Mouse (Mus musculus) testis, adult 2 months (tissue): ENCODE results near the gene Cbs. TPM values are rescaled to one million over a fixed set of nuclear protein-coding genes. Genes with fewer than 3 reads are reported as not detected.

Experiments used
- H3K27ac ChIP-seq: fragments of 200-500 bp; 2 replicates; pipeline ENCODE4 v1.5.1; 2012; ENCODE audit warnings: low read depth, low read length; ENCODE audit not compliant: control insufficient read depth, insufficient read depth
- H3K27me3 ChIP-seq: fragments of 200-500 bp; 2 replicates; pipeline ENCODE4 v1.6.1; 2012; ENCODE audit warnings: mild to moderate bottlenecking, low read length, moderate library complexity; ENCODE audit not compliant: control insufficient read depth, insufficient read depth
- H3K36me3 ChIP-seq: fragments of 200-500 bp; 2 replicates; pipeline ENCODE4 v1.6.1; 2012; ENCODE audit warnings: mild to moderate bottlenecking, low read length; ENCODE audit not compliant: control insufficient read depth, insufficient read depth
- H3K4me1 ChIP-seq: fragments of 200-500 bp; 2 replicates; pipeline ENCODE4 v1.6.1; 2012; ENCODE audit warnings: low read length; ENCODE audit not compliant: control insufficient read depth, insufficient read depth
- H3K4me3 ChIP-seq: fragments of 200-500 bp; 2 replicates; pipeline ENCODE4 v1.5.1; 2012; ENCODE audit warnings: low read depth, mild to moderate bottlenecking, low read length, moderate library complexity, mixed read lengths; ENCODE audit not compliant: control insufficient read depth
- CTCF ChIP-seq: fragments of 200-500 bp; IDR thresholded peaks from 2 replicates; pipeline ENCODE4 v1.5.1; 2012; ENCODE audit warnings: low read depth, mild to moderate bottlenecking, inconsistent platforms, low read length, moderate library complexity; ENCODE audit not compliant: control insufficient read depth, insufficient read depth, insufficient replicate concordance
- POLR2A ChIP-seq: fragments of 200-500 bp; IDR thresholded peaks from 2 replicates; pipeline ENCODE4 v1.6.1; 2012; ENCODE audit warnings: low read depth, mild to moderate bottlenecking, inconsistent platforms, low read length, moderate library complexity; ENCODE audit not compliant: control insufficient read depth
- polyA plus RNA-seq: library from polyadenylated mRNA; depleted of rRNA; stranded (reverse); fragments of >200 nt; gene quantifications from 2 replicates; pipeline ENCODE4 v1.2.3, GENCODE M21; 2012

Gene Cbs
- polyA plus RNA-seq, 1 experiment, result 0.58 TPM

DNA sequence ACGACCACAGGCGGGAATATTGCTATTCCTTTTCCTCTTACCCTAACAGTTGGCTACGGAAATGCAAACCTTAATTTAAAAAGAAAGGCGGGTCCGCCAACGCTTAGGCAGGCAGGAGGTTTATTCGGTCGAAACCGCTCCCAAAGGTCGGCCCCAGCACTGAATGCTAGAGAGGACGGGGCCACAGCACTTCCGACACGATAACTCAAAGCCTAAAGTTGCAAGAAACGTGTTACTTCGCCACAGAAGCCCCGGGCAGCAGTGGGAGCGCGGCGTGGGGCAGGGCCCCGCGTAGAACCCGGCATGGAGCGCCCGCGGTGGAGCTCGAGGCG lies 21.1 kb upstream of the Cbs start:
- peaks cover 7% of the 10 kb centered on the region for H3K4me1 ChIP-seq
- TF ChIP-seq CTCF (no peak), POLR2A (no peak)
- H3K36me3 ChIP-seq, result 0 out of 2 replicates have a peak, but pooled peaks cover 1% of the 10 kb centered on the region
- peak overlapping the region; percentile 98 for H3K27ac ChIP-seq
- H3K4me3 ChIP-seq, result peak overlapping the region; percentile 98
- H3K27me3 ChIP-seq, result no peaks in the 10 kb centered on the region

- H3K27ac ChIP-seq, result no peak overlapping the region
Measured at GRCm38 (mm10) chr17:31657141-31657983, 20.3 kb upstream of the Cbs start.

GRCm38 (mm10) chr17:31656682-31657081 lies 19.6 kb upstream of the Cbs start:
- H3K36me3 ChIP-seq, result peaks cover 3% of the 10 kb centered on the region; the same call in 1 of the 2 replicates
- TF ChIP-seq CTCF, result no peak
- TF ChIP-seq POLR2A, result no peak
- H3K27me3 ChIP-seq, result no peaks in the 10 kb centered on the region
- peaks cover 7% of the 10 kb centered on the region for H3K4me1 ChIP-seq
- H3K27ac ChIP-seq, result no peak overlapping the region
- no peak overlapping the region for H3K4me3 ChIP-seq

More at GRCm38 (mm10) chr17:31657141-31657983, 20.3 kb upstream of the Cbs start:
- peak overlapping the region; percentile 98; the same call in 1 of the 2 replicates for H3K4me3 ChIP-seq
- H3K27me3 ChIP-seq, result no peaks in the 10 kb centered on the region
- TF ChIP-seq CTCF (no peak), POLR2A (no peak)
- peaks cover 7% of the 10 kb centered on the region for H3K4me1 ChIP-seq
- 0 out of 2 replicates have a peak, but pooled peaks cover 1% of the 10 kb centered on the region for H3K36me3 ChIP-seq

DNA sequence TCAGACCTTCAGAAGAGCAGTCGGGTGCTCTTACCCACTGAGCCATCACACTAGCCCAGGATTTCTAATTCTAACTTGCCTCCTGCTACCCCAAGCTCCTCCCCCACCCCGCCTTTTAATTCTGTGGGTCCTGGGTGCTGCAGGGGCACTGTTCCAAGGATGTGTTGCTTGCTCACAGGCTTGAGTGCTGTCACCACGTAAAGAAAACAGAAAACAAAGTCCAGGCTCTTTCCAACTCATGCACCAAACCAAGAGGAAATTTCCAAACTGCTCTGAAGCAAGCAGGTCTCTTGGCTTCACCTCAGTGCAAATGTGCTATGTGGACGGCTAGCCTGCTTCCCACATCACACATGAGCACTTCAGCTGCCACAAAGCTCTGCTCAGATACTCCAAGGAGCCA lies 18.3 kb upstream of the Cbs start:
- Histone ChIP-seq H3K27ac (no peak overlapping the region), H3K4me3 (no peak overlapping the region), H3K27me3 (no peaks in the 10 kb centered on the region), H3K4me1 (peaks cover 7% of the 10 kb centered on the region), H3K36me3 (peaks cover 3% of the 10 kb centered on the region; the same call in 1 of the 2 replicates)
- no peak for TF ChIP-seq CTCF
- no peak for TF ChIP-seq POLR2A

- TF ChIP-seq CTCF (no peak), POLR2A (no peak)
- Histone ChIP-seq H3K36me3 (peaks cover 3% of the 10 kb centered on the region; the same call in 1 of the 2 replicates), H3K27me3 (no peaks in the 10 kb centered on the region), H3K27ac (no peak overlapping the region), H3K4me1 (peaks cover 3% of the 10 kb centered on the region; the same call in 1 of the 2 replicates), H3K4me3 (no peak overlapping the region)
Measured at GRCm38 (mm10) chr17:31653277-31653676, 16.2 kb upstream of the Cbs start.

- TF ChIP-seq CTCF (no peak), POLR2A (no peak)
- Histone ChIP-seq H3K27me3 (no peaks in the 10 kb centered on the region), H3K27ac (no peak overlapping the region), H3K4me1 (no peaks in the 10 kb centered on the region; the same call in 1 of the 2 replicates), H3K4me3 (no peak overlapping the region), H3K36me3 (peaks cover 3% of the 10 kb centered on the region; the same call in 1 of the 2 replicates)
Measured at GRCm38 (mm10) chr17:31652152-31652551, 15.1 kb upstream of the Cbs start.

DNA sequence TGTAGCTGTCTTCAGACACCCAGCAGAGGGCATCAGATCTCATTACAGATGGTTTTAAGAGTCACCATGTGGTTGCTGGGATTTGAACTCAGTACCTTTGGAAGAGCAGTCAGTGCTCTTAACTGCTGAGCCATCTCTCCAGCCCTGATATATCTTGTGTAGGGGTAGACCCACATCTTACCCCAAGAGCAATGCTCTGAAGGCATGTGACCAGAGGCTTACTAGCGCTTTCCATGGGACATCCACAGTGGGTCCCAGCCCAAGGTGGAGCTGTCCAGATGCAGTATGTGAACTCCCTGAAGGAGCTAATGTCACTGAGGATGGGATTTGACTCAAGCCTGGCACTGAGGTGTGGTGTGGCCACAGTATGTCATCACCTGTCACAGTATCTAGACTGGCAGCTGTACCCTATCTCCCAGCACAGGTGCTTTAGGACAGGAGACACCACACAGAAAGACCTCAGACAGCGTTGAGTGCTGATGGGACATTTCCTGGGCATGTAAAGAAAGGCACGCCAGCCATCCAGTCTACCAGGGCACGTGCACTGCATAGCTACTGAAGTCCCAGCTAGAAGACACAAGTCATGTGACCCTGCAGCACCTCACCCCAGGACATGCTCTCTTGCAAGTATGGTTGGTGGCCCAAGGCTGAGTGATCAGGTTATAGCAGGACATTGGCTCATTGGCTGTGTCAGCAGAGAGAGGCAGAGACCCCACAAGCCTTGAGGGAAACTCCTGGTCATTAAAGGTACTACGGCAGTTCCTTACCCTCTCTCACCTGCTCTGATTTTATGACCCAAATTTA lies 9.4 kb upstream of the Cbs start:
- H3K36me3 ChIP-seq, result no peaks in the 10 kb centered on the region; the same call in 1 of the 2 replicates

More for the DNA sequence above, 9.4 kb upstream of the Cbs start:
- H3K27ac ChIP-seq, result no peak overlapping the region
- no peaks in the 10 kb centered on the region for H3K27me3 ChIP-seq
- H3K4me1 ChIP-seq, result no peaks in the 10 kb centered on the region; the same call in 1 of the 2 replicates
- no peak overlapping the region for H3K4me3 ChIP-seq
- TF ChIP-seq CTCF (0 out of 2 replicates have a peak, but pooled peaks have one; percentile 5), POLR2A (no peak)
